Mouse (Mus musculus) liver, embryonic 14.5 days (tissue): ENCODE measurements at regions not wholly inside any gene's neighbourhood (a gene's known extent, or its start where the extent isn't known, plus 50 kb on each side); places are given as distances from the start of the nearest gene placed in this dataset.

Experiments used
- CTCF ChIP-seq: IDR thresholded peaks from 2 replicates; pipeline ENCODE4 v1.5.1; 2016; ENCODE audit warnings: antibody characterized with exemption, low read depth, control low read depth
- EP300 ChIP-seq: IDR thresholded peaks from 2 replicates; pipeline ENCODE4 v1.6.1; 2016; ENCODE audit warnings: antibody characterized with exemption, low read depth

- TF ChIP-seq CTCF: no peak
- TF ChIP-seq EP300: no peak
Observed at GRCm38 (mm10) chr8:86328626-86329025, 251.9 kb downstream of the Abcc12 start.
